Mouse (Mus musculus): ENCODE data around the gene Atf4.
A peak's percentile ranks its signal among the peaks of the same experiment; 100 is the strongest.

Atf4 gene

GRCm38 (mm10) chr15:80254847-80255645 lies at the start of gene Atf4:
Gene Atf4 (plus strand): TSS chr15:80255184.
- DNase-seq (ENCODE audit: low spot score in 2 of 2) = peak; percentile 98 to 99

DNA sequence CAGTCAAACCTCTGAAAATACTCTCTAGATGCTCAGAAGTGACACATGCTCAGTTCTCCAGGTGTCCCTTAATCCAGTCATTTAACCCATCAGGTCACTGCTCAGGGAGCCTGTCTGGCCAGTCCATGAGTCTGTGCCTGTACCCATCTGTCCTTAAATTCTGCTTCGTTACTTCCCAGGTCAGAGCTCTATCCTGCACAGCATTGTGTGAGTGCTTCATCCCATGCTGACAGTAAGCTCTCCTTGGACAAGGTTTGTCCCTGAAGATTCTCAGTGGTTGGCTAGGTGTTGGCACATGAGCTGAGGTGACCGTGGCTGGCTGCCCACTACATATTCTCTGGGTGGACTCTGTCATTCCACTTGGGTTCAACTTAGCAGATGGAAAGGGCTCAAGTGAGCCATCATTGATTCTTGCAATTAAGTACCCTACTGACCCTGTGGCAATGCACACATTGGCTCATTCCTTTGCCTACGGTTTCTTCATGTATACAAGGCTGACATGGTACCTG lies 48.9 kb upstream of the Atf4 start:
- DNase-seq (ENCODE audit: low spot score in 2 of 2) = no peak

- no peak for DNase-seq (ENCODE audit: low spot score in 2 of 2)
Measured at GRCm38 (mm10) chr15:80208446-80208845, 46.5 kb upstream of the Atf4 start.

GRCm38 (mm10) chr15:80213688-80214087 lies 41.3 kb upstream of the Atf4 start:
- DNase-seq (ENCODE audit: low spot score in 2 of 2) = no peak

- no peak for DNase-seq (ENCODE audit: low spot score in 2 of 2)
Measured at GRCm38 (mm10) chr15:80215716-80216479, 39.1 kb upstream of the Atf4 start.

GRCm38 (mm10) chr15:80216480-80216820 lies 38.5 kb upstream of the Atf4 start:
- no peak for DNase-seq (ENCODE audit: low spot score in 2 of 2)

DNA sequence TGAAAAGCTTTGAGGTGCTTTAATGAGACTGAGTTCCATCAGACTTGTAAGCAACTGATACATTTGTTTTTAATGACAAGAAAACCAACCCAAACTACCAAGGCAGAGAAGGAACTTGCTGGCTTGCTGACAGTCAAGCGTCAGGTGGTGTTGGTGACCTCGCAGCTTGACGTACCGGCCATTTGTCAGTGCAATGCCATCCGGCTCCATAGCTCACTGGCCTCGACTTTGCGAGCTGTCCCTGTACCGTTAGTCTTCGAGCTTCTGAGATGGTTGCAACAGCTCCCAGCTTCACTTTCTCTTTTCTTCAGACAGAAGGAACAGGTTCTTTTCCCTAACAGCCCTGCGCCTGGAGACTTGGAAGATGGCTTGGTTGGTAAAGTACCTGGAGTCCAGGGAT lies 37.5 kb upstream of the Atf4 start:
- no peak for DNase-seq (ENCODE audit: low spot score in 2 of 2)

DNA sequence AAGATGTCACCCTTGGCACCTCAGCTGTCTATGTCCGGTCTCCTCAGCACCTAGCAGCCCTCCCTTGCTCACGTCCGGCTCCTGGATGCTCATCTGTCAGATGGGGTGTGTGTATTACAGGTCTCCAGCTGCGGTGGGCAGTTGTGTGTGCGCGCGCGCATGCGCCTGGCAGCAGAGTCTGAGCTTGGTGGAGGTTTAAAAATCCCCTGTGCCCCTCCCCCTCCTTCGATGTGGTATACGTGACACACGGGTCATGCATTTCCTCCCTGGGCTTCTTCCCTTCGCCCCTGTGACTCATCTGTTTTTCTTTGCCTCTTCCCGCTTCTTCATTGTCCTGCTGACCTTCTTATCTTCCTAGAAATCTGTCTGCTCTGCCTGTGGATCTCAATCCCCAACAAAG lies 35.8 kb upstream of the Atf4 start:
- no peak for DNase-seq (ENCODE audit: low spot score in 2 of 2)

GRCm38 (mm10) chr15:80219705-80220657 lies 35.0 kb upstream of the Atf4 start:
- DNase-seq (ENCODE audit: low spot score in 2 of 2) = no peak

- no peak for DNase-seq (ENCODE audit: low spot score in 2 of 2)
Measured at GRCm38 (mm10) chr15:80221031-80221430, 34.0 kb upstream of the Atf4 start.

DNA sequence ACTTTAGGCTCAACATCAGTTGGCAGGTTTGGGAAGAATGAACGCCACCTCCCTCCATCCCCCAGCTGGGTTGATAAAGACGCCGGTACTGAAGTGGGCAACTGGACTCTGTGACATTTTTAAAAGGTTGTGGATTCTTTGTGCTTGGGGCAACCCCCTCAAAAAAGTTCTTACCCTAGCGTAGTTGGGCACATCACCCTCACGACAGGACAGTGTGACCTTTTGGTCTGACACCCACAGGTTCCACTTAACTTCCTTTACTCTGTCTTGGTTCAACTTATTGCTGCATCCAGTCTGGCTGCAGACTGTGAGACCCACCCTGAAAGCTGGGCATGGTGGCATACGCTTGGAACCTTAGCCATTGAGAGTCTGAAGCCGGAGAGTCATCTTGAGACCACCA lies 31.2 kb upstream of the Atf4 start:
- no peak for DNase-seq (ENCODE audit: low spot score in 2 of 2)

DNA sequence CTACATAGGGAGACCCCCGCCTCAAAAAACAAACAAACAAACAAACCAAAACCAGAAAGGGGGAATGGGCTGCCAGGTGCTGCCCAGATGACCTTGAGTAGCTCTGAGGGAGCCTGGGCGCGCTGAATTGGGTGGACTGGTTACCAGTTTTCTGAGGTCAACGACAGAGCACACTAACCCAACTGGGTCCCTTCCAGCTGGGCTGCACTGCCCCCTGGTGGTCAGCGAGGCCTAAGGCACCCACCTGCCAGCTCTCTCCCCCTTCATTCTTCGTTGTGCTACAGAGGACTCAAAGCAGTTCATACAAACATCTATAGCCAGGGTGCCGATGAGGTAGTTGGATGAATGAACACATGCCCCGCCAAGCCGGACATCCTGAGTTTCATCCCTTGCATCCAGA lies 29.8 kb upstream of the Atf4 start:
- DNase-seq (ENCODE audit: low spot score in 2 of 2) = peak in 1 of 2 experiments; percentile 43

GRCm38 (mm10) chr15:80225796-80226195 lies 29.2 kb upstream of the Atf4 start:
- DNase-seq (ENCODE audit: low spot score in 2 of 2) = no peak

- DNase-seq (ENCODE audit: low spot score in 2 of 2) = no peak
Measured at GRCm38 (mm10) chr15:80228071-80228800, 26.7 kb upstream of the Atf4 start.

DNA sequence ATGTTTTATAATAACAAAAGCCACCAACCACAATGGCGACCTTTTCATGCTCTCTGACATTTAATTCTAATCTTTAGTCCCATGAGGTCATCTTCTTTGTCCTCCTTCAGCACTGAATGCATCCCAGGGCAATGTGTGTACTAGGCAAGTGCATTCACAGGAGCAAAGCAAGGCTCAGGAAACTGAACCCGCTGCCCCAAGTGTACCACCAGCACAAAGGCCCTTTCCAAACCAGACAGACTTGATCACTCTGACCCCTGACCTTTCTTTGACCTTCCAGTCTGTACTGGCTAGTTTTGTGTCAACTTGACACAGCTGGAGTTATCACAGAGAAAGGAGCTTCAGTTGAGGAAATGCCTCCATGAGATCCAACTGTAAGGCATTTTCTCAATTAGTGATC lies 22.7 kb upstream of the Atf4 start:
- DNase-seq (ENCODE audit: low spot score in 2 of 2) = no peak

- no peak for DNase-seq (ENCODE audit: low spot score in 2 of 2)
Measured at GRCm38 (mm10) chr15:80233053-80233452, 21.9 kb upstream of the Atf4 start.

DNA sequence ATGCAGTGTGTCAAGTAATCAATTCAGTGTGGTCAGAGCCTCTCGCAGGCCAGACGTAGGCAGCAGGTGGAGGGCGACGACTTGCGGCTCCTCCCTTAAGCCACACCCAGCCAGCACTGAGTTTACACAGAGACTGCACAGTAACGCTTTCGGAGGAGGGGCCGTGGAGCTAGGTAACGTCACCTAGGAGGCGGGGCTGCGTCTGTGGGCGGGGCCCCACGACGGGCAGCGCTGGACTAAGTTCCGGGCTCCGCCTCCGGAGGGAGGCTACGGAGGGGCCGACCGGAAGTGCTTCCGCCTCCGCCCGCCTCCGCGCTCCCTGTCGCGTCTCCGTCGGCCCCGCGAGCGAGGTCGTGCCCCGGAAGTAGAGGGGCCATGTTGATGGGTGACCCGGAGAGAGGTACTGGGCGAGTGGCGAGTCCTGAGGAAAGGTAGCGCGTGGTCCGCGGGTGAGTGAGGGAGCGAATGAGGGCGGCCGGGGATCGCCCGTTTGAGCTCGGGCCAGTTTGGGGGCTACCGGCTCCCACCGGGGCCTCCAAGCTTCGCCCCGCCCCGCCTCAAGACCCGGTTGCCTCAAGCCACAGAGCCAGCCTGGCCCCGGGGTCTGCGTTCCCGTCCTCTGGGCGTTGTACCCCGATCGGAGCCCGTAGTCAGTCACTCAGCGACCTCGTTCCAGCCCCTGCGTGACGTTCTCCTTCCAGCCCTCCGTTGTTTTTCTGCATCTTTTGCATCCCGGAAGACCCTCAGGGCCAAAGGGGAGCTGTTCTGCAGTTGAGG lies 21.1 kb upstream of the Atf4 start, which contains the start of gene Mief1:
TSS of gene Mief1 (plus strand) at position 286 of the 777 bp plus-strand sequence.
- DNase-seq (ENCODE audit: low spot score in 2 of 2) = peak; percentile 93 to 95

- DNase-seq (ENCODE audit: low spot score in 2 of 2) = no peak
Measured at GRCm38 (mm10) chr15:80235535-80235934, 19.4 kb upstream of the Atf4 start, which contains the start of gene AC140267.1. Gene AC140267.1 (plus strand): TSS chr15:80235835.

- no peak for DNase-seq (ENCODE audit: low spot score in 2 of 2)
Measured at GRCm38 (mm10) chr15:80248135-80248534, 6.8 kb upstream of the Atf4 start.

- DNase-seq (ENCODE audit: low spot score in 2 of 2) = no peak
Measured at GRCm38 (mm10) chr15:80248596-80248995, 6.4 kb upstream of the Atf4 start.
